Mouse (Mus musculus) Patski (cell line): ENCODE data around the gene Mrpl43. TPM values are rescaled to one million over a fixed set of nuclear protein-coding genes. Genes with fewer than 3 reads are reported as not detected.

Experiments
- ATAC-seq: fragments of 100-300 bp; one replicate; pipeline ENCODE4 v1.8.0; 2021
- CTCF ChIA-PET: fragments of 350-600 bp; sonication (Branson Sonifier 250); formaldehyde crosslinking; loops from one replicate; lab custom pipeline; 2022; ENCODE audit warnings: inconsistent platforms; lab: Charles Lee
- POLR2A ChIA-PET: fragments of 350-600 bp; sonication (Branson Sonifier 250); formaldehyde crosslinking; loops from one replicate; lab custom pipeline; 2022; ENCODE audit warnings: antibody characterized with exemption, inconsistent platforms; lab: Charles Lee
- DNase-seq: peaks from one replicate; pipeline ENCODE4 v3.0.0-alpha.2; 2011; ENCODE audit warnings: low read depth, low spot score
- H3K27me3 ChIP-seq: fragments of 371-371 bp; one replicate; pipeline ENCODE4 v1.5.1; 2021
- CTCF ChIP-seq: fragments of 100-300 bp; IDR thresholded peaks from one replicate; pipeline ENCODE4 v1.5.1; 2021
- in situ Hi-C: fragments of 300-500 bp; cut with MboI; formaldehyde crosslinking; loops from 3 replicates; pipeline ENCODE4 v1.11.1; 2018; ENCODE audit warnings: low pct_unique_long_range_greater_than_20kb, mixed read lengths
- polyA plus RNA-seq: library from polyadenylated mRNA; unstranded; gene quantifications from one replicate; pipeline ENCODE4 v1.2.3, GENCODE M21; 2021

Gene Mrpl43
- polyA plus RNA-seq, 1 experiment from 2014 or later = 68.3 TPM

DNA sequence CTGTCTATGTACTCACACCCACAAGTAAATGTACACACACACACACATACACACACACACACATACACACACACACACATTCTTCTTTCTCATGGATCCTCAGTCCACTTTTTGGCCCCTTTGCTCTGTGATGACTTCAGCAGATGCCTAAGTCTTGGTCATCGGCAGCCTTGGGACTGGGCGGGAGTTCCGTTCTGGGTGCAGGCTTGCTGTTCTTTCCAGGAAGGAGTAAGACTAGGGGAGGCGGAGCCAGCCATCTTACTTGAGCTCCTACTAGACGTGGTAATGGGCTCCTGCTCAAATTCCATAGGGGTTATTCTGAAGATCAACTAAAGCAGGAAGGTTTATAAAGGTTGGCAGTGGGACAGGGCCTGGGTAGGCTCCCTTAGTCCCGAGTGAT lies 14.1 kb upstream of the Mrpl43 start:
- POLR2A ChIA-PET = interaction anchor here (2.1 kb wide), 1 partner anchor 10 kb away, joined by 9 read pairs; no protein-coding TSS in a partner anchor
- no peak for DNase-seq
- H3K27me3 ChIP-seq = no peaks in the 10 kb centered on the region
- no peak for TF ChIP-seq CTCF
- in situ Hi-C loops = no loop called here
- CTCF ChIA-PET = interaction anchor here (2.6 kb wide), 1 partner anchor 10 kb away, joined by 20 read pairs; no protein-coding TSS in a partner anchor
- ATAC-seq = no peak

DNA sequence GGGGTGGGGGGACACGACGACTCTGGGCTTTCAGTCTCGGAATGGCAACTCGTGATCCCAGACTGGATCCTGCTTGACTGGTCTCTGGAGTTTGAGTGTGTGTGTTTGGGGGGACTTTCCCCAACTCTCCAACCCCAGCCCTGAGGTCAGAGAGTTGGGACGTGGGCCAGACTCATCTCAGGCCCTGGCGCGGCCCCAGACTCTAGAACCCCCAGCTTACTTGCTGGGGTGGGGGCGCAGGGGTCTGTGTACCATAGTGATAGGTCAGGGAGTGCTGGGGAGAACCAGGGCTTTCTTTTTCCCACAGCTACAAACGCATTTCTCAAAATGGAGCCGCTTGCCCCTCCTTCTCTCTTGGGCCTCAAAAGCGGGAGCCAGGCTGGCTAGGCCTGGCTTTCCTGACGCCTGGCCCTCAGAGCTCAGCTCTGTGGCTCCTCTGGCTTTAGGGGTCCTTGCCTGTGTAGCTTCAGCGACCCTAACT lies 12.1 kb upstream of the Mrpl43 start:
- CTCF ChIA-PET = interaction anchor here (14.5 kb wide), 1 partner anchor 11 kb away, joined by 188 read pairs; no protein-coding TSS in a partner anchor
- POLR2A ChIA-PET = interaction anchor here (0.6 to 2.7 kb wide), 5 partner anchors 10 to 463 kb away, joined by 3 to 14 read pairs (median 7); partner anchors contain the start of genes Mrpl43, Ndufb8 and Twnk
- DNase-seq (no peak), ATAC-seq (no peak)
- H3K27me3 ChIP-seq = no peaks in the 10 kb centered on the region
- TF ChIP-seq CTCF = no peak
- in situ Hi-C loops = loop anchor here (5.0 kb wide), 1 partner anchor 266 kb away; no protein-coding TSS in a partner anchor

DNA sequence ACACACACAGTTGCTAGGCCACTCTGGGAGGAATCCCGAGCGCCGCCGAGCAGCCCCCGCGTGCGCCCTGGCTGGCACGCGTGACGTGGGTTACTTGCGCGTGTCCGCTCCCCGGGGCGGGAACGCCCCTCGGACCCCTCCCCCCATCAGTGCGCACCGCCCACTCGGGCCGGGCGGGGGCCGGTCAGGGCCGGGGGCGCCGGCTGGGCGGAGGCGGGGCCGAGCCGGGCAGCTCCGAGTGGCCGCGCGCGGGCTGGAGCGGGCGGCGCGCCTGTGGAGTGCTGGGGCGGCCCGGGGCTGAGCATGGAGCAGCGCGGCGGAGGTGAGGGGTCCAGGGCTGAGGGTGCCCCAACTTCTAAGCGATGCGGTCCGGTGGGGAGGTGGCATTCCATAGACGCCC lies 11.7 kb upstream of the Mrpl43 start:
- CTCF ChIA-PET = interaction anchor here (1.1 to 14.5 kb wide), 3 partner anchors 11 to 84 kb away, joined by 3 to 188 read pairs (median 3); no protein-coding TSS in a partner anchor
- ATAC-seq = peak; percentile 19
- TF ChIP-seq CTCF = no peak
- in situ Hi-C loops = loop anchor here (5.0 kb wide), 1 partner anchor 266 kb away; no protein-coding TSS in a partner anchor
- POLR2A ChIA-PET = interaction anchor here (0.6 to 2.7 kb wide), 6 partner anchors 10 to 462 kb away, joined by 3 to 14 read pairs (median 5); partner anchors contain the start of genes Mrpl43, Ndufb8 and Twnk
- no peaks in the 10 kb centered on the region for H3K27me3 ChIP-seq
- no peak for DNase-seq

GRCm38 (mm10) chr19:45017216-45017771 lies 11.1 kb upstream of the Mrpl43 start:
- H3K27me3 ChIP-seq = no peaks in the 10 kb centered on the region
- CTCF ChIA-PET = interaction anchor here (1.1 to 14.5 kb wide), 3 partner anchors 12 to 83 kb away, joined by 3 to 188 read pairs (median 3); no protein-coding TSS in a partner anchor
- DNase-seq (no peak), ATAC-seq (peak; percentile 3)
- TF ChIP-seq CTCF = no peak
- POLR2A ChIA-PET = interaction anchor here (0.6 to 2.7 kb wide), 5 partner anchors 9 to 40 kb away, joined by 3 to 14 read pairs (median 3); partner anchors contain the start of genes Mrpl43 and Twnk
- in situ Hi-C loops = loop anchor here (5.0 kb wide), 1 partner anchor 265 kb away; no protein-coding TSS in a partner anchor

GRCm38 (mm10) chr19:45016341-45017215 lies 10.3 kb upstream of the Mrpl43 start:
- H3K27me3 ChIP-seq = no peaks in the 10 kb centered on the region
- DNase-seq = no peak
- TF ChIP-seq CTCF = no peak
- CTCF ChIA-PET = interaction anchor here (1.1 to 14.5 kb wide), 4 partner anchors 12 to 82 kb away, joined by 3 to 188 read pairs (median 10); no protein-coding TSS in a partner anchor
- POLR2A ChIA-PET = interaction anchor here (0.6 to 2.7 kb wide), 10 partner anchors 9 to 267 kb away, joined by 3 to 14 read pairs (median 4); partner anchors contain the start of genes Mrpl43 and Twnk
- in situ Hi-C loops = loop anchor here (5.0 kb wide), 1 partner anchor 264 kb away; no protein-coding TSS in a partner anchor
- peak; percentile 54 for ATAC-seq

DNA sequence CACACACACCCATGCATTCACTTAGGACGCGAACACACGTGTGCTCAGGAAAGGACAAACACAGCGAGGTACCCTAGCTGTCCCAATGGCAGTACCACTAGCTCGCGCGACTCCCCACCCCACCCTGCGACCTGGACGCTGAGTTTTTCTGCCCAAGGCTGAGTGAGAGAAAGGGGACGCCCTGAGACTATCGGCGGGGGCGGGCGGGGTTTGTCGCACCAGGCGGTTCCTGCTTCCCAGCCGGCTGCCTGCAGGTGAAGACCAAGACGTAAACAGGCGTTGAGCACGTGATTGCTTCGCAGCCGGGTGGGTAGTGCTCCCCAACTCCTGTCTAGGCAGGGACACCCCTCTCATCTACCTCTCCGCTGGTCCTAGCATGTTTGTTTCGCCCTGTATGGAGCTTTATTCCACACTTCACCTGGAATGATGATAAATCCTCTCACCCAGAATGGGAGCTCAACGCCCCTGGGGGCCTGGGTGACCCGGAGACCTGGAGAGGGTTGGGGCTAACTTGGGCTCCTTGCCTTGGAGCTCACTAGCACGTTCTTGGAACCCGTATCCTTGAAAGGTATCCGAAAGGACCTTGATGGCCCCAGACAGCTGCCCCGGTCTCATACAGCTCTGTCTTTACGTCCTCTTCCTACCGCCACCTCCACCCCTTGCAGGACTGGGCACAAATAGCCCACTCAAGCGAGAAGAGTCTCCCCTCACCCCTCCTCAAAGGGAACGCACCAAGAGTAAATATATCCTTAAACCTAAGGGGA lies 9.5 kb upstream of the Mrpl43 start:
- no peaks in the 10 kb centered on the region for H3K27me3 ChIP-seq
- in situ Hi-C loops = loop anchor here (5.0 kb wide), 1 partner anchor 263 kb away; no protein-coding TSS in a partner anchor
- no peak for TF ChIP-seq CTCF
- no peak for ATAC-seq
- ChIA-PET POLR2A (interaction anchor here (0.6 to 5.5 kb wide), 9 partner anchors 9 to 266 kb away, joined by 3 to 31 read pairs (median 4); partner anchors contain the start of genes Sfxn3 and Twnk), CTCF (interaction anchor here (3.6 to 14.5 kb wide), 3 partner anchors 13 to 41 kb away, joined by 16 to 188 read pairs (median 18); partner anchors contain the start of gene Sfxn3)
- no peak for DNase-seq

GRCm38 (mm10) chr19:45014981-45015402 lies 8.8 kb upstream of the Mrpl43 start:
- no peaks in the 10 kb centered on the region for H3K27me3 ChIP-seq
- DNase-seq = no peak
- ChIA-PET CTCF (interaction anchor here (1.3 to 14.5 kb wide), 4 partner anchors 10 to 42 kb away, joined by 5 to 188 read pairs (median 17); partner anchors contain the start of genes Sfxn3 and Twnk), POLR2A (interaction anchor here (0.6 to 5.5 kb wide), 9 partner anchors 8 to 367 kb away, joined by 3 to 31 read pairs (median 3); partner anchors contain the start of gene Sfxn3)
- in situ Hi-C loops = loop anchor here (5.0 kb wide), 1 partner anchor 263 kb away; no protein-coding TSS in a partner anchor
- no peak for ATAC-seq
- no peak for TF ChIP-seq CTCF

- ATAC-seq = no peak
- CTCF ChIA-PET = interaction anchor here (1.3 to 14.5 kb wide), 5 partner anchors 9 to 62 kb away, joined by 5 to 188 read pairs (median 16); partner anchors contain the start of genes Sfxn3 and Twnk
- TF ChIP-seq CTCF = no peak
- POLR2A ChIA-PET = interaction anchor here (0.6 to 5.5 kb wide), 10 partner anchors 7 to 1435 kb away, joined by 3 to 31 read pairs (median 4); partner anchors contain the start of gene Sfxn3
- in situ Hi-C loops = no loop called here
- no peak for DNase-seq
- H3K27me3 ChIP-seq = no peaks in the 10 kb centered on the region
Measured at GRCm38 (mm10) chr19:45014335-45014971, 8.2 kb upstream of the Mrpl43 start, which contains the start of gene Lzts2. Gene Lzts2 (plus strand): TSS chr19:45014414.
